Mouse (Mus musculus): ENCODE data around the gene Timm9. TPM values are rescaled to one million over a fixed set of nuclear protein-coding genes. Genes with fewer than 3 reads are reported as not detected.
"Not testable (repeated sequence)": the region's sequence is repeated elsewhere in the genome, so short reads cannot be mapped to it uniquely, and the experiment has no call there.

Timm9 gene
- total RNA-seq, 1 experiment = 42.0 TPM

DNA sequence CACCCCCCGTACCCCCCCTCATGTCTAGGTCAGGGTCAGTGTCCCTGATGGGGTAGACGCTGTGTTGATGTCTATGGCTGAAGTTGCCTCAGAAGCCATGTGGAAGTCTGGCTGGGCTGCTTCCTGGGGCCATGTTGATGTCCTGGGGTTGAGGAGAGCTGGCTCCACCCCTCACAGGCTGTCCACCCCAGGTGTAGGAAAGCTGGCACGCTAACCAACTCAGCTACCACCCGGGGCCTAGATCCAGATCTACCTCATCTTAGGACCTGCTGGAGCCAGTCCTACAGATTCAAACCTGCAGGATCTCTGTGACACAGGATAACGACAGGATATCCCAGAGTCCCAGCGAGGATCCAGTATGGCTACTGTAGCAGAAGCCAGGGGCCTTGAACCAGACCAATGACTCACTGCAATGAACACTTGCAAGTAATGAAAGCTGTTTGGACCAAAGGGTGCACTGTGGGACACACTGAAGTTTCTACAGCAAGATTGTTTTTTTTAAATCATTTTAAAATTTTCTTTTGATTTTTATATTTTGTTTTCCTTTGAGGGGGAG, 29.2 kb downstream of the Timm9 start:
- H3K9me3 ChIP-seq (ENCODE audit: control insufficient read depth, insufficient read depth, low read depth, low read length) = no peaks in the 10 kb centered on the region
- H3K9ac ChIP-seq (ENCODE audit: insufficient read depth, low read depth, low read length, poor library complexity, severe bottlenecking) = no peak overlapping the region
- in situ Hi-C loops (cut with MboI; ENCODE audit: low sequenced_read_pairs in 2 of 2, unreplicated experiment in 2 of 2) = no loop called here
- no peak for DNase-seq (ENCODE audit: low read depth, low spot score)
- no peaks in the 10 kb centered on the region for H3K36me3 ChIP-seq (ENCODE audit: control insufficient read depth, insufficient read depth, low read length, poor library complexity, severe bottlenecking)
- no peak for TF ChIP-seq ZNF384 (IDR thresholded peaks at IDR 0.05; ENCODE audit: low read depth, low read length)
- no peak for TF ChIP-seq MAFK (IDR thresholded peaks at IDR 0.05; ENCODE audit: insufficient read depth, low read depth, low read length)
- no peak overlapping the region for H3K27ac ChIP-seq (ENCODE audit: insufficient read depth, low read depth, low read length, poor library complexity, severe bottlenecking)
- H3K4me1 ChIP-seq (ENCODE audit: control insufficient read depth in 2 of 2, insufficient read depth in 2 of 2, low read length in 2 of 2, poor library complexity in 1 of 2) = no peaks in the 10 kb centered on the region
- no peak overlapping the region for H3K4me3 ChIP-seq (ENCODE audit: insufficient read depth in 1 of 2, low read depth in 1 of 2, low read length in 2 of 2, poor library complexity in 1 of 2, severe bottlenecking in 1 of 2)

DNA sequence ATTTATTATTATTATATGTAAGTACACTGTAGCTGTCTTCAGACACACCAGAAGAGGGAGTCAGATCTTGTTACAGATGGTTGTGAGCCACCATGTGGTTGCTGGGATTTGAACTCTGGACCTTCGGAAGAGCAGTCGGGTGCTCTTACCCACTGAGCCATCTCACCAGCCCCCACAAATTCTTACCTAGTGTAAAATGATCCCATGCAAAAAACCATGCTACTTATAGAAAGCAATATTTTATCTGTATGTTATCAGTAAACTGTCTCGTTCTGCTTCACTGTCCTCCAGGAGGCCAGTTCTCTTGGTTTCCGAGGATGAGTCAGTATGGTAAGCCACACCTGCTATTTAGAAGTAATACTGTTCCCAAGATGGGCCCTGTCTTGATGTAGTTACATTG, 32.2 kb downstream of the Timm9 start:
- in situ Hi-C loops (cut with MboI; ENCODE audit: low sequenced_read_pairs in 2 of 2, unreplicated experiment in 2 of 2); H3K9ac ChIP-seq (ENCODE audit: insufficient read depth, low read depth, low read length, poor library complexity, severe bottlenecking); H3K4me1 ChIP-seq (ENCODE audit: control insufficient read depth in 2 of 2, insufficient read depth in 2 of 2, low read length in 2 of 2, poor library complexity in 1 of 2); H3K4me3 ChIP-seq (ENCODE audit: insufficient read depth in 1 of 2, low read depth in 1 of 2, low read length in 2 of 2, poor library complexity in 1 of 2, severe bottlenecking in 1 of 2); DNase-seq (ENCODE audit: low read depth, low spot score); H3K9me3 ChIP-seq (ENCODE audit: control insufficient read depth, insufficient read depth, low read depth, low read length); H3K36me3 ChIP-seq (ENCODE audit: control insufficient read depth, insufficient read depth, low read length, poor library complexity, severe bottlenecking); H3K27ac ChIP-seq (ENCODE audit: insufficient read depth, low read depth, low read length, poor library complexity, severe bottlenecking): not testable (repeated sequence)

DNA sequence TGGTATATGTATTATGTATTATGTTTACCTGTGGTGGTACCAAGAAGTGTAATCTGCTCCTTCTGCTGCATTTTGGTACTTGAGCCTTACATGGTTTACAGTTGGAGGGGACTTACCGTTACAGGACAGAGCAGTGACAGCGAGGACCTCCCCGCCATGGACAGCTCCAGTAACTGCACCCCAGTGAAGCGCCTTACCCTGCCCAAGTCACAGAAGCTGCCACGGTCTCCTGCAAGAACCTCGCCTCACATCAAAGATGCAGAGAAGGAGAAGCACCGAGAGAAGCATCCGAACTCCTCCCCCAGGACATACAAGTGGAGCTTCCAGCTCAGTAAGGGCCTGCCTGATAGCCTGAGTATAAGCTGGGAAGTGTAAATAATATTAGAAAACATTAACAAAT, 50.2 kb downstream of the Timm9 start:
- Histone ChIP-seq H3K27ac (ENCODE audit: insufficient read depth, low read depth, low read length, poor library complexity, severe bottlenecking) (no peak overlapping the region), H3K36me3 (ENCODE audit: control insufficient read depth, insufficient read depth, low read length, poor library complexity, severe bottlenecking) (peaks cover 7% of the 10 kb centered on the region; the same call in 1 of the 2 replicates), H3K4me3 (ENCODE audit: insufficient read depth in 1 of 2, low read depth in 1 of 2, low read length in 2 of 2, poor library complexity in 1 of 2, severe bottlenecking in 1 of 2) (no peak overlapping the region), H3K4me1 (ENCODE audit: control insufficient read depth in 2 of 2, insufficient read depth in 2 of 2, low read length in 2 of 2, poor library complexity in 1 of 2) (no peaks in the 10 kb centered on the region), H3K9me3 (ENCODE audit: control insufficient read depth, insufficient read depth, low read depth, low read length) (no peaks in the 10 kb centered on the region), H3K9ac (ENCODE audit: insufficient read depth, low read depth, low read length, poor library complexity, severe bottlenecking) (no peak overlapping the region)
- no peak for TF ChIP-seq ZNF384 (IDR thresholded peaks at IDR 0.05; ENCODE audit: low read depth, low read length)
- no peak for TF ChIP-seq CHD2 (IDR thresholded peaks at IDR 0.05; ENCODE audit: low read depth, low read length)
- TF ChIP-seq HCFC1 (IDR thresholded peaks at IDR 0.05; ENCODE audit: borderline replicate concordance, insufficient read depth, low read length) = no peak
- in situ Hi-C loops (cut with MboI; ENCODE audit: low sequenced_read_pairs in 2 of 2, unreplicated experiment in 2 of 2) = no loop called here
- DNase-seq (ENCODE audit: low read depth, low spot score) = no peak

Other genes with a start within 250 kb of the Timm9 start
- 68.8 and 86.2 TPM in 2 replicates for gene Actr10, start 198.8 kb downstream of the Timm9 start, total RNA-seq (2012; rRNA removed)
- gene Psma3, start 162.1 kb downstream of the Timm9 start, total RNA-seq (2012; rRNA removed) = 209 and 306 TPM in 2 replicates
- 10.4 and 10.9 TPM in 2 replicates for gene Arid4a, start 120.7 kb downstream of the Timm9 start, total RNA-seq (2012; rRNA removed)
- gene Tomm20l, start 25.3 kb downstream of the Timm9 start, total RNA-seq (2012; rRNA removed) = not detected in 2 replicates
- gene 2700049A03Rik, start 164 bp upstream of the Timm9 start, total RNA-seq (2012; rRNA removed) = 18.3 and 20.0 TPM in 2 replicates
- 3.2 and 3.4 TPM in 2 replicates for gene Dact1, start 173.2 kb upstream of the Timm9 start, total RNA-seq (2012; rRNA removed)